Mouse (Mus musculus) cerebellum, adult 2 months (tissue): ENCODE data around the gene Gm10134.

Source experiments
- CTCF ChIP-seq: fragments of 200-500 bp; IDR thresholded peaks from 2 replicates; pipeline ENCODE4 v1.5.1; 2011; ENCODE audit warnings: low read depth, mild to moderate bottlenecking, control low read depth, low read length, moderate library complexity, borderline replicate concordance; ENCODE audit not compliant: insufficient read depth
- POLR2A ChIP-seq: fragments of 200-500 bp; IDR thresholded peaks from 2 replicates; pipeline ENCODE4 v1.6.1; 2011; ENCODE audit warnings: low read length, control low read depth, borderline replicate concordance; ENCODE audit not compliant: insufficient read depth

DNA sequence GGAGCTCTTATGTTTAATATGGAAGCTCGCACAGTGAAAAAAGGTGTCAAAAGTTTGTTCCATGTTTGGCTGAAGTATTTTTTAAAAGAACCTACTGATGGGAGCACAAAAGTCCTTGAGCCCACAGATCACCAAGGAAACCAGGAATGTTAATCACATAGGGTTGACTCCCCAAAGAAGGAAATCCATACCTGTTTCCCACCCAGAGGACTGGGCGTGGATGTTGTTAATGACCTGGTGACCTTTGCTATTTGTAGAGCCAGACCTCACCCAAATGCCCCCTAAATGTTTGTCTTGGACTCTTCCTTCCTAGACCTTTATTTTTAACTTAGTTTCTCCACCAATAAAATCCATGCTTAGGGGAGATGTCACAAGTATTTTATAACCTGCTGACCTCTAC is 35.3 kb upstream of the Gm10134 start:
- TF ChIP-seq POLR2A: no peak
- no peak for TF ChIP-seq CTCF
